Mouse (Mus musculus) G1E (cell line): ENCODE data around the gene Arhgap23. TPM values are rescaled to one million over a fixed set of nuclear protein-coding genes. Genes with fewer than 3 reads are reported as not detected.

ENCODE experiments used
- ATAC-seq: 2 replicates; pipeline ENCODE4 v1.8.0; 2016; ENCODE audit warnings: mild to moderate bottlenecking; ENCODE audit not compliant: insufficient number of reproducible peaks, poor library complexity, low FRiP score, severe bottlenecking; ENCODE audit errors: extremely low read depth
- DNase-seq: peaks from one replicate; pipeline ENCODE4 v3.0.0; 2012; ENCODE audit warnings: low spot score
- H3K27me3 ChIP-seq: 2 replicates; pipeline ENCODE4 v1.6.1; 2012; ENCODE audit warnings: mild to moderate bottlenecking, low read length, inconsistent platforms; ENCODE audit not compliant: insufficient read depth
- H3K36me3 ChIP-seq: replicated peaks from 2 replicates; pipeline ENCODE3; 2012; ENCODE audit warnings: mild to moderate bottlenecking, inconsistent platforms
- H3K4me1 ChIP-seq: 2 replicates; pipeline ENCODE4 v1.6.1; 2012; ENCODE audit warnings: low read depth, low read length, inconsistent platforms, mixed read lengths; ENCODE audit not compliant: insufficient read depth
- H3K4me3 ChIP-seq: 2 replicates; pipeline ENCODE4 v1.5.1; 2012; ENCODE audit warnings: low read depth, mild to moderate bottlenecking, inconsistent platforms, low read length, moderate library complexity, mixed read lengths
- H3K9me3 ChIP-seq: replicated peaks from 2 replicates; pipeline ENCODE4 v1.6.1; 2012; ENCODE audit warnings: inconsistent platforms
- CTCF ChIP-seq: IDR thresholded peaks from 2 replicates; pipeline ENCODE4 v1.5.1; 2012; ENCODE audit warnings: low read depth, low read length, inconsistent platforms, mixed read lengths
- GATA1 ChIP-seq: IDR thresholded peaks from 2 replicates; pipeline ENCODE4 v1.6.1; 2012; ENCODE audit warnings: borderline replicate concordance, low read length, inconsistent platforms, mixed read lengths
- GATA2 ChIP-seq: IDR thresholded peaks from 2 replicates; pipeline ENCODE4 v1.6.1; 2012; ENCODE audit warnings: low read depth, low read length, inconsistent platforms, borderline replicate concordance
- POLR2AphosphoS5 ChIP-seq: IDR thresholded peaks from 2 replicates; pipeline ENCODE4 v1.6.1; 2012; ENCODE audit warnings: low read depth, low read length, inconsistent platforms; ENCODE audit not compliant: insufficient replicate concordance
- TAL1 ChIP-seq: conservative IDR thresholded peaks from 2 replicates; pipeline ENCODE4 v1.6.1; 2012; ENCODE audit warnings: low read depth, low read length, inconsistent platforms, mixed read lengths
- polyA plus RNA-seq: library from polyadenylated mRNA; stranded (reverse); fragments of >175 nt; gene quantifications from 2 replicates; pipeline ENCODE4 v1.2.3, GENCODE M21; 2012
- total RNA-seq, 2 experiments: library from RNA; stranded (forward) in 1 of 2; stranded (reverse) in 1 of 2; fragments of 200-1000 nt in 1 of 2; fragments of >200 nt in 1 of 2; fragmentation: Nextera tagmentation in 1 of 2; gene quantifications; 2 replicates each; pipeline ENCODE4 v1.2.3; 2014 to 2017

Arhgap23 gene
- total and polyA plus RNA-seq, 3 experiments = 2.4 to 18.6 (median 17.9) TPM

DNA sequence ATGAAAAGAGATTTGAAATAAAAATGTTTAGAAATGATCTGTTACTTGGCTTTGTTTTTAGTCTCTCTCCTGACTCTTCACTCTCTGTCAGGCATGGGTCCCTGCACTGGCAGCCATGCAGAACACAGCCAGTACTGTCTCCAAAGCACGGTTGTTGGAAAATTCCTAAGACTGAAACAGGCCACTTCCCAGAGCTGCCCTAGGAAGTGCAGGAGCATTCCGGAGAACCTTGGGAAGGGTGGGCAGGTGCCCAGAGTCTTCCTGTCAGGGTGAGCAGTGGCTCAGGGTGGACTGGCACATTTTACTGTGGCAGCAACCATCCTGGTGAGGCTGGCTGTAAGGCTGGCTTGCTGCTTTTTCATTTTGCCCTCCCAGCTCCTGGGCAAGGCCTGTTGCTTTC lies 16.8 kb upstream of the Arhgap23 start:
- H3K9me3 ChIP-seq = no peaks in the 10 kb centered on the region
- H3K4me1 ChIP-seq = peaks cover 14% of the 10 kb centered on the region
- peaks cover 40% of the 10 kb centered on the region for H3K36me3 ChIP-seq
- DNase-seq = no peak
- no peak overlapping the region for H3K4me3 ChIP-seq
- no peak for TF ChIP-seq TAL1
- no peak for TF ChIP-seq GATA1
- no peak for TF ChIP-seq CTCF
- no peak for TF ChIP-seq POLR2AphosphoS5
- no peak for TF ChIP-seq GATA2
- no peak for ATAC-seq
- peaks cover 25% of the 10 kb centered on the region for H3K27me3 ChIP-seq

DNA sequence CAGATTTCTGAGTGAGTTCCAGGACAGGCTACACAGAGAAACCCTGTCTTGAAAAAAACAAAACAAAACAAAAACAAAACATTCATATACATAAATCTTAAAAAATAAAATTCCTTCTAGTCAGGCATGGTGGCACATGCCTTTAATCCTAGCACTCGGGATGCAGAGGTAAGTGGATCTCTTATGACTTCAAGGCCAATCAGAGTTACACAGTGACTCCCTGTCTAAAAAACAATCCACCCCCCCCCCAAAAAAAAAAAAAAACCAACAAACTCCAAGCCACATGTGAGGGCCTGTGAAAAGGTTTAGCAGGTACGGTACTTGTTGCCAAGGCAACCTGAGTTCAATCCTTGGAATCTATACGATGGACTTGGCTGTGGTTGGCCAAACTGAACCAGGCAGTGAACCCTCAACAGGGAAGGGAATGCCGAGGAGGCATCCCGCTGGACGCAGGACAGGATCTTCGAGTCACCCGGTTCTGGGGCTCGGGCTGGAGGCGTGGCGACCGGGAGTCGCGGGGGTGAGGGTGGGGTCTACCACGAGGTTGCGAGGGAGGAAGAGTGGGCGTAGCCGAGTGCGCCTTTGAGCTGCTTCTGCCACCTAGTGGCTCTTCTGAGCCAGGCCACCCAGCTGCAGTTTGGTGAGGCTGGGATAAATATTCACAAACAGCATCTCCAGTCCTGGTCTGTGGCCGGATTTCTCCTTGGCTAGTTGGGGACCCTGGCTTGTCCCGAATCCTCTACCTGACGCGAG lies 15.2 kb upstream of the Arhgap23 start:
- Histone ChIP-seq H3K27me3 (peaks cover 41% of the 10 kb centered on the region), H3K4me3 (peak overlapping the region; percentile 68; the same call in 1 of the 2 replicates), H3K4me1 (peaks cover 25% of the 10 kb centered on the region), H3K9me3 (no peaks in the 10 kb centered on the region), H3K36me3 (peaks cover 23% of the 10 kb centered on the region)
- DNase-seq (peak; percentile 81), ATAC-seq (peak; percentile 40)
- TF ChIP-seq TAL1 (no peak), CTCF (peak; percentile 86)

GRCm38 (mm10) chr11:97401082-97401481 lies 14.3 kb upstream of the Arhgap23 start:
- H3K27me3 ChIP-seq = peaks cover 50% of the 10 kb centered on the region
- ATAC-seq (no peak), DNase-seq (no peak)
- H3K4me1 ChIP-seq = peaks cover 33% of the 10 kb centered on the region
- H3K36me3 ChIP-seq = peaks cover 14% of the 10 kb centered on the region
- TF ChIP-seq POLR2AphosphoS5 = no peak
- TF ChIP-seq GATA2 = no peak
- no peak for TF ChIP-seq GATA1
- TF ChIP-seq TAL1 = no peak
- no peak for TF ChIP-seq CTCF
- H3K4me3 ChIP-seq = no peak overlapping the region
- H3K9me3 ChIP-seq = no peaks in the 10 kb centered on the region

GRCm38 (mm10) chr11:97401686-97402435 lies 13.5 kb upstream of the Arhgap23 start:
- peaks cover 58% of the 10 kb centered on the region for H3K27me3 ChIP-seq
- no peak overlapping the region for H3K4me3 ChIP-seq
- no peak for ATAC-seq
- no peak for DNase-seq
- peaks cover 8% of the 10 kb centered on the region for H3K36me3 ChIP-seq
- TF ChIP-seq TAL1 (no peak), CTCF (no peak), POLR2AphosphoS5 (no peak), GATA1 (no peak), GATA2 (no peak)
- no peaks in the 10 kb centered on the region for H3K9me3 ChIP-seq
- peaks cover 35% of the 10 kb centered on the region for H3K4me1 ChIP-seq

DNA sequence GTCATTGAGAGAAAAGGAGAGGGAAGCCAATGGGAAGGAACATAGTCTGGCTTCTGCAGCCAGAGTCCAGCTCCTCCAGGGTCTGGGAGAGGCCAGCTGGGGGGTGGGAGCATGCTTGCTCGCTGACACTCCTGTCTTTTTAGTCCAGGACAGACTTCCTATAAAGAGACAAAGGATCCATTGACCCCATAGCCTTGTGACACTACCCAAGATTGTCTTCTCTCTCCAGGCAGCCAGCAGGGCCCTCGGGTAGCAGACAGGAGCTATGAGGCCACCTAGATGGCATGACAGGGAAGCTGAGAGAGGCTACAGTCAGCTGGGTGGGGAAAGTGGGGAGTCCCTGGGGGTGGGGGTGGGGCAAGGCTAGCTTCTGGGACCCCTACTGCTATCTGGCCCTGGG lies 12.6 kb upstream of the Arhgap23 start:
- Histone ChIP-seq H3K4me1 (peaks cover 35% of the 10 kb centered on the region), H3K4me3 (no peak overlapping the region), H3K27me3 (peaks cover 64% of the 10 kb centered on the region), H3K9me3 (no peaks in the 10 kb centered on the region), H3K36me3 (peaks cover 3% of the 10 kb centered on the region)
- TF ChIP-seq TAL1 (no peak), CTCF (no peak), GATA1 (no peak), POLR2AphosphoS5 (no peak), GATA2 (no peak)
- no peak for DNase-seq
- no peak for ATAC-seq

GRCm38 (mm10) chr11:97403614-97404183 lies 11.6 kb upstream of the Arhgap23 start:
- peaks cover 37% of the 10 kb centered on the region for H3K4me1 ChIP-seq
- peaks cover under 1% of the 10 kb centered on the region for H3K36me3 ChIP-seq
- H3K4me3 ChIP-seq = no peak overlapping the region; the same call in 1 of the 2 replicates
- TF ChIP-seq GATA1 (no peak), POLR2AphosphoS5 (no peak), GATA2 (no peak), TAL1 (no peak), CTCF (no peak)
- peaks cover 67% of the 10 kb centered on the region for H3K27me3 ChIP-seq
- DNase-seq (no peak), ATAC-seq (no peak)
- H3K9me3 ChIP-seq = no peaks in the 10 kb centered on the region
